ENCODE assay signal across 10 mouse cellular contexts in the genomic region with DNA sequence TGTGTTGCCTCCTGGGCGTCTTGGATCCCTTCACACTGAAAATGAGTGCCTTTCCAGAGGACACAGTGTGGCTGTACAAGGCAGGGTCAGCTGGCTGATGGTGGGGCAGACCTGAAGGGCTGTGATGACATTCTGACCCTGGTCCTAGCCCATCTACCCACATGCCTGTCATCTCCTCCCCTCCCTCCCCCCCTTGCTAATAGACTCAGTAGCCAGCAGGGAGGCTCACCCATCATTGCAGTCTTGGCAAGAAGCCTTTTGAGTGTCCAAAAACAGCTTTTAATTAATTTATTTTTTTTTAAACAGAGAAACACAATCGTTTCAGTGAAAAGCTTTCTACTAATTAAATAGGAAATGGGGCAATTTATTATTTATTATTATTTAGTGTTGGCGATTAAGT.
DNase-seq lines count a peak whose midpoint lies in the region; ATAC-seq and TF ChIP-seq lines count a peak whose summit lies in the region.
"Had no signal": no experiment of that assay in that cellular context is flagged by ENCODE, and none has a peak within 500 bp of the region (broad histone marks: within the 10 kb centered on the region; RNA-seq: fewer than 3 reads in every experiment).

No protein-coding gene starts in this region.

- no peak overlapping the region for H3K4me3 ChIP-seq in intestine, embryonic 15.5 days (replicated peaks)
- no peak overlapping the region for H3K4me3 ChIP-seq in intestine, postnatal 0 days (ENCODE audit: low read depth, low read length)
- H3K4me3 ChIP-seq in embryonic facial prominence, embryonic 13.5 days, result no peak overlapping the region
- H3K4me3 ChIP-seq in forebrain, embryonic 14.5 days (ENCODE audit: low read depth, low read length), result peak overlapping the region; percentile 5; the same call in 1 of the 2 replicates
- no peak overlapping the region for H3K4me3 ChIP-seq in midbrain, embryonic 12.5 days
- H3K4me3 ChIP-seq: myocyte had no signal

- peak overlapping the region; percentile 58; the same call in 1 of the 2 replicates for H3K4me2 ChIP-seq in intestine, embryonic 15.5 days (replicated peaks)
- H3K4me2 ChIP-seq in intestine, postnatal 0 days (replicated peaks; ENCODE audit: low read depth), result no peak overlapping the region
- 0 out of 2 replicates have a peak overlapping the region, but pooled peaks have one; percentile 38 for H3K4me2 ChIP-seq in embryonic facial prominence, embryonic 13.5 days
- H3K4me2 ChIP-seq in forebrain, embryonic 14.5 days (ENCODE audit: low read length), result peak overlapping the region; percentile 37
- H3K4me2 ChIP-seq in midbrain, embryonic 12.5 days (replicated peaks), result peak overlapping the region; percentile 41

- no peaks in the 10 kb centered on the region for H3K9me3 ChIP-seq in intestine, embryonic 15.5 days
- H3K9me3 ChIP-seq in intestine, postnatal 0 days (ENCODE audit: control insufficient read depth), result no peaks in the 10 kb centered on the region
- H3K9me3 ChIP-seq in embryonic facial prominence, embryonic 13.5 days, result no peaks in the 10 kb centered on the region
- H3K9me3 ChIP-seq in forebrain, embryonic 14.5 days (replicated peaks; ENCODE audit: control insufficient read depth, low read length), result no peaks in the 10 kb centered on the region
- H3K9me3 ChIP-seq in midbrain, embryonic 12.5 days, result no peaks in the 10 kb centered on the region

- no peak for ATAC-seq in intestine, embryonic 15.5 days
- no peak for ATAC-seq in intestine, postnatal 0 days
- no peak for ATAC-seq in embryonic facial prominence, embryonic 13.5 days (ENCODE audit: insufficient number of reproducible peaks, insufficient read depth, low FRiP score, low TSS enrichment, low read depth)
- peak; percentile 30; the same call in 1 of the 2 replicates for ATAC-seq in forebrain, embryonic 14.5 days
- no peak for ATAC-seq in midbrain, embryonic 12.5 days (ENCODE audit: low FRiP score, low read depth)

- TF ChIP-seq CTCF in intestine, postnatal 0 days (IDR thresholded peaks at IDR 0.05; ENCODE audit: low read depth), result no peak

- H3K27ac ChIP-seq in intestine, embryonic 15.5 days, result no peak overlapping the region
- no peak overlapping the region for H3K27ac ChIP-seq in intestine, postnatal 0 days (ENCODE audit: low read depth, low read length)
- no peak overlapping the region for H3K27ac ChIP-seq in embryonic facial prominence, embryonic 13.5 days
- H3K27ac ChIP-seq in forebrain, embryonic 14.5 days (ENCODE audit: low read depth, low read length), result peak overlapping the region; percentile 89
- peak overlapping the region; percentile 75 for H3K27ac ChIP-seq in midbrain, embryonic 12.5 days (replicated peaks)

- no peaks in the 10 kb centered on the region for H3K36me3 ChIP-seq in intestine, embryonic 15.5 days
- no peaks in the 10 kb centered on the region for H3K36me3 ChIP-seq in intestine, postnatal 0 days (ENCODE audit: control insufficient read depth, insufficient read depth)
- H3K36me3 ChIP-seq in embryonic facial prominence, embryonic 13.5 days, result no peaks in the 10 kb centered on the region
- H3K36me3 ChIP-seq in forebrain, embryonic 14.5 days (ENCODE audit: control insufficient read depth, insufficient read depth, low read length), result no peaks in the 10 kb centered on the region
- no peaks in the 10 kb centered on the region for H3K36me3 ChIP-seq in midbrain, embryonic 12.5 days

- no peak for DNase-seq in forebrain, embryonic 14.5 days (ENCODE audit: low spot score)
- DNase-seq in ovary, postnatal 10 days (ENCODE audit: low spot score), result no peak
- DNase-seq in frontal cortex, postnatal 14 days (ENCODE audit: low spot score in 2 of 2), result no peak
- DNase-seq: kidney, adult 11 months; thymus, postnatal 4 days had no signal

- H3K9ac ChIP-seq in intestine, embryonic 15.5 days, result no peak overlapping the region
- no peak overlapping the region for H3K9ac ChIP-seq in intestine, postnatal 0 days (ENCODE audit: low read depth, low read length)
- H3K9ac ChIP-seq in embryonic facial prominence, embryonic 13.5 days, result no peak overlapping the region
- H3K9ac ChIP-seq in forebrain, embryonic 14.5 days (ENCODE audit: low read length), result peak overlapping the region; percentile 49; the same call in 1 of the 2 replicates
- no peak overlapping the region for H3K9ac ChIP-seq in midbrain, embryonic 12.5 days (replicated peaks)

- H3K27me3 ChIP-seq in intestine, embryonic 15.5 days (replicated peaks), result no peaks in the 10 kb centered on the region
- no peaks in the 10 kb centered on the region for H3K27me3 ChIP-seq in intestine, postnatal 0 days (replicated peaks; ENCODE audit: control insufficient read depth, insufficient read depth, low read length)
- no peaks in the 10 kb centered on the region for H3K27me3 ChIP-seq in embryonic facial prominence, embryonic 13.5 days
- no peaks in the 10 kb centered on the region for H3K27me3 ChIP-seq in forebrain, embryonic 14.5 days (replicated peaks; ENCODE audit: control insufficient read depth, insufficient read depth, low read length)
- H3K27me3 ChIP-seq in midbrain, embryonic 12.5 days, result no peaks in the 10 kb centered on the region

- 52% methylated on average over 3 of the region's 3 CpGs for WGBS in intestine, embryonic 15.5 days
- WGBS in intestine, postnatal 0 days, result 65% methylated on average over 3 of the region's 3 CpGs
- WGBS in embryonic facial prominence, embryonic 13.5 days, result 74% methylated on average over 3 of the region's 3 CpGs
- WGBS in forebrain, embryonic 14.5 days, result 36% methylated on average over 3 of the region's 3 CpGs
- WGBS in midbrain, embryonic 12.5 days, result 72% methylated on average over 3 of the region's 3 CpGs

- peaks cover 3% of the 10 kb centered on the region; the same call in 1 of the 2 replicates for H3K4me1 ChIP-seq in intestine, embryonic 15.5 days (replicated peaks)
- 0 out of 2 replicates have a peak, but pooled peaks cover 2% of the 10 kb centered on the region for H3K4me1 ChIP-seq in intestine, postnatal 0 days (replicated peaks; ENCODE audit: control insufficient read depth, insufficient read depth, low read length)
- peaks cover 28% of the 10 kb centered on the region for H3K4me1 ChIP-seq in embryonic facial prominence, embryonic 13.5 days
- H3K4me1 ChIP-seq in forebrain, embryonic 14.5 days (ENCODE audit: control insufficient read depth, insufficient read depth, low read length), result peaks cover 21% of the 10 kb centered on the region
- peaks cover 26% of the 10 kb centered on the region for H3K4me1 ChIP-seq in midbrain, embryonic 12.5 days

Comparison
In these comparisons a context has a peak if more than half of its experiments do, and no peak if none do; other contexts are left out.
1. H3K27ac ChIP-seq: peak in forebrain, embryonic 14.5 days (single experiment) and midbrain, embryonic 12.5 days (single experiment); none in intestine, embryonic 15.5 days (single experiment), intestine, postnatal 0 days (single experiment) and embryonic facial prominence, embryonic 13.5 days (single experiment).